Mouse (Mus musculus) hindbrain, embryonic 12.5 days (tissue): Measurements from ENCODE around the gene Olfr1137. TPM values are rescaled to one million over a fixed set of nuclear protein-coding genes. Genes with fewer than 3 reads are reported as not detected.

Experiments used
- ATAC-seq: fragments of 200-750 bp; cut with Nextera tagmentation; 2 replicates; pipeline ENCODE4 v1.8.0; 2017; ENCODE audit warnings: moderate TSS enrichment; ENCODE audit not compliant: low FRiP score
- H3K27ac ChIP-seq: fragments of 300-500 bp; sonication (generic); 2 replicates; pipeline ENCODE4 v1.5.1; 2016; ENCODE audit warnings: mild to moderate bottlenecking
- H3K27me3 ChIP-seq: fragments of 300-500 bp; sonication (generic); 2 replicates; pipeline ENCODE4 v1.6.1; 2016; ENCODE audit warnings: mild to moderate bottlenecking
- H3K36me3 ChIP-seq: fragments of 300-500 bp; sonication (generic); 2 replicates; pipeline ENCODE4 v1.6.1; 2016; ENCODE audit warnings: mild to moderate bottlenecking
- H3K4me1 ChIP-seq: fragments of 300-500 bp; sonication (generic); 2 replicates; pipeline ENCODE4 v1.6.1; 2016
- H3K4me2 ChIP-seq: fragments of 300-500 bp; sonication (generic); replicated peaks from 2 replicates; pipeline ENCODE4 v1.6.1; 2016; ENCODE audit warnings: mild to moderate bottlenecking
- H3K4me3 ChIP-seq: fragments of 300-500 bp; sonication (generic); 2 replicates; pipeline ENCODE4 v1.5.1; 2016; ENCODE audit warnings: mild to moderate bottlenecking
- H3K9ac ChIP-seq: fragments of 300-500 bp; sonication (generic); 2 replicates; pipeline ENCODE4 v1.6.1; 2016; ENCODE audit warnings: mild to moderate bottlenecking, moderate library complexity
- H3K9me3 ChIP-seq: fragments of 300-500 bp; sonication (generic); replicated peaks from 2 replicates; pipeline ENCODE4 v1.6.1; 2016; ENCODE audit warnings: mild to moderate bottlenecking
- WGBS: fragments of 180-500 bp; shearing (Covaris S2); methylation state at CpG from one replicate; pipeline ENCODE4 v1.1.7; 2016; 5-methylcytosine and 5-hydroxymethylcytosine counted together
- polyA plus RNA-seq: library from polyadenylated mRNA; unstranded; fragments of >200 nt; fragmentation: Nextera tagmentation; extraction: Ambion mirVana; gene quantifications from 2 replicates; pipeline ENCODE4 v1.2.1, GENCODE M21; 2016

Gene Olfr1137
- polyA plus RNA-seq: not detected in 2 replicates

DNA sequence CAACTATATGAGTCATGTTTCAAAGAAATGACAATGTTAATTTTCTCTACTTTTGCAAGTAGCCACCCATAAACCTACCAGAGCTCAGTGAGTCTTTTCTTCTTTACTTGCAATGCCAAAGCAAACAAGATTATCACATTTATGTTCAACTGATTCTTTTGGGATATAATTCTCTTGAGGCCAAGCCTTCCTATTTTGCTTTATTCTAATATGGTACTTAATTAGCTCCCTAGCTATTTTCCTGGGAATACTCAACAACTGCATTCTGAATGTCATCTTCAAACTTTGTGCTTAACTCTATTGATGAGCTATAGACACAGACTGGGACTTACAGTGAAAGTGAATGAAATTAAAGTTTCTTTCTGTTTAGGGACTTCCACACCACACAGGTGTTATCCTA, at the start of gene Olfr1137:
Gene Olfr1137, minus strand, starts transcription at position 101 of the 400 bp plus-strand sequence.
- H3K27ac ChIP-seq: no peak within 1 kb of the TSS
- no peaks in the 10 kb centered on the region for H3K9me3 ChIP-seq
- no peak for ATAC-seq
- H3K4me1 ChIP-seq: no peaks in the 10 kb centered on the region
- no peaks in the 10 kb centered on the region for H3K36me3 ChIP-seq
- H3K9ac ChIP-seq: no peak within 1 kb of the TSS
- no peak within 1 kb of the TSS for H3K4me3 ChIP-seq
- H3K4me2 ChIP-seq: no peak within 1 kb of the TSS
- H3K27me3 ChIP-seq: no peaks in the 10 kb centered on the region

DNA sequence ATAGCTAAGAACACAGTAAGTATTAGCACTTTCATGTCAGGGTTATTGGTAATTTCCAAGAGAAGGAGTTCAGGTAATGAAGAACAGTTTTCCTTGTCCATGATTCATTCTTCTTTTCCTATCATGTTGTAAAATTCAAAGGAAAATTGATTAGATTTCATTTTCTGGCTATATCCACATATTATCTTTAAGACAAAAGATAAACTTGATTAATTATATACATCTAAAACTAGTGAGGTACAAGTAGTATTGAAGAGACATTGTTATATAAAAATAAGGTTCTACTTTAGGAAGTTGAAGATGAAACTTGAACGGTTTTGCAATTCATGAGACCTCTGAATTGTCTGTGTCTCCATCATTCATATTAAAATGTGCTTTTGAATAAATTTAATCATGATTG, 40.9 kb upstream of the Olfr1137 start, which contains the start of gene Olfr1141:
Gene Olfr1141, minus strand, starts transcription at position 101 of the 400 bp plus-strand sequence.
- Histone ChIP-seq H3K9ac (no peak within 1 kb of the TSS), H3K4me3 (no peak within 1 kb of the TSS), H3K36me3 (no peaks in the 10 kb centered on the region), H3K4me1 (no peaks in the 10 kb centered on the region), H3K27ac (no peak within 1 kb of the TSS), H3K27me3 (no peaks in the 10 kb centered on the region), H3K9me3 (no peaks in the 10 kb centered on the region), H3K4me2 (no peak within 1 kb of the TSS)
- no peak for ATAC-seq
- WGBS: 81% methylated on average over 1 of the region's 1 CpGs

DNA sequence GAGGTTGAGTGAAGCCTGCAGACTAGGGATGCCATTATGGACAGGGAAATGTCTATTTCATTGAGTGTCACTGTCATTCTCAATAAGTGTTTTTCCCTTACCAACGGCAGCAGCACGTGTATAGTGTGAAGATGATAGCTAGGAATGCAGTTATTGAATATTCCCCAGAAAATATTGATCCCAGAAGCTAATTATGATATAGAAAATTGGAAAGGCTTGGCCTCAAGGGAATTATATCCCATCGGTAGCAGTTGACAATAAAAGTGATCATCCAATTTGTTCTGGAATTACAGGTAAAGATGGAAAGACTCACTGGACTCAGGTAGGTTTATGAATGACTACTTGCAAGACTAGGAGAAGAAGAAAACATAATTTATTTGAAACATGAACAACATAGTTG, 30.5 kb upstream of the Olfr1137 start, which contains the start of gene Olfr1140:
Gene Olfr1140, plus strand, starts transcription at position 301 of the 400 bp plus-strand sequence.
- Histone ChIP-seq H3K4me1 (no peaks in the 10 kb centered on the region), H3K4me2 (no peak within 1 kb of the TSS), H3K27me3 (no peaks in the 10 kb centered on the region), H3K27ac (no peak within 1 kb of the TSS), H3K36me3 (no peaks in the 10 kb centered on the region), H3K4me3 (no peak within 1 kb of the TSS), H3K9ac (no peak within 1 kb of the TSS), H3K9me3 (no peaks in the 10 kb centered on the region)
- 83% methylated on average over 3 of the region's 3 CpGs for WGBS
- ATAC-seq: no peak

DNA sequence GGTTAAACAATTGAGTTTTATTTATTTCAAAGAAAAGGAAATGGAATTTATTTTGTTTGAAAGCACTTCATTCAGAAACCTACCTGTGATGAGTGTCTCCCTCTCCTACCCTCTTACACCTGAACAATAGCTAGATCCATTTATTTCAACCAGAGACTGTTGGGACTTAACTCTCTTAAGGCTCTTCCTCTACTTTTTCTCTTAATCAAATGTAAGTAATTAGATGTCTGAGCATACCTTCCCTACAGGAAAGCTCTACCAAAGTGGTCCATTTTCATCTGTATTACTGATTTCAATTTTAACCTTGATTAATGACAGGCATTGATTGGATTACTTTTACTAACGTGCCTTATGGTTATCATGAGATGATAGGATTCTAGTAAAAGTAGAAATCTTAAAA, 26.9 kb upstream of the Olfr1137 start, which contains the start of gene Olfr1138:
Gene Olfr1138, minus strand, starts transcription at position 101 of the 400 bp plus-strand sequence.
- H3K4me1 ChIP-seq: no peaks in the 10 kb centered on the region
- no peak within 1 kb of the TSS for H3K27ac ChIP-seq
- H3K4me3 ChIP-seq: no peak within 1 kb of the TSS
- ATAC-seq: no peak
- H3K9ac ChIP-seq: no peak within 1 kb of the TSS
- 73% methylated on average over 1 of the region's 1 CpGs for WGBS
- no peak within 1 kb of the TSS for H3K4me2 ChIP-seq
- no peaks in the 10 kb centered on the region for H3K9me3 ChIP-seq
- no peaks in the 10 kb centered on the region for H3K27me3 ChIP-seq
- no peaks in the 10 kb centered on the region for H3K36me3 ChIP-seq

DNA sequence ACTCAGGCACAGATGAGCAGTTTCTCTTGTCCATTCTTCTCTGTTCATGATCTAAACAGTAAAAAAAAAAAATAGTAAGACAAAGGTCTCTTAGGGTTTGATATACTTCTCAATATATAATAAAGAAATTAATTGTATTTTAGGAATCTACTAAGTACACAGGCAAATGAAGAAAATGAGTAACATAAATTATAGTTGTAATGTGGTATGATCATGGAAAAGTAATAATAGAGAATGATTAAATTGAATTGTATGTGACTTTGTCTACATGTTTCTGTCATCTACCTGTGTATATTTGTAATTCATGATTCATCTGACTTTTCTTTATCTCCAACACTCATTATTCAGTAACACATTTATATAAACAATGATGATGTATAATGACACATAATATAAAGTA, 19.1 kb downstream of the Olfr1137 start, which contains the start of gene Olfr1136:
Gene Olfr1136, minus strand, starts transcription at position 101 of the 400 bp plus-strand sequence.
- Histone ChIP-seq H3K27ac (no peak within 1 kb of the TSS), H3K36me3 (no peaks in the 10 kb centered on the region), H3K27me3 (no peaks in the 10 kb centered on the region), H3K9ac (no peak within 1 kb of the TSS), H3K4me2 (no peak within 1 kb of the TSS), H3K9me3 (no peaks in the 10 kb centered on the region), H3K4me1 (no peaks in the 10 kb centered on the region), H3K4me3 (no peak within 1 kb of the TSS)
- ATAC-seq: no peak

DNA sequence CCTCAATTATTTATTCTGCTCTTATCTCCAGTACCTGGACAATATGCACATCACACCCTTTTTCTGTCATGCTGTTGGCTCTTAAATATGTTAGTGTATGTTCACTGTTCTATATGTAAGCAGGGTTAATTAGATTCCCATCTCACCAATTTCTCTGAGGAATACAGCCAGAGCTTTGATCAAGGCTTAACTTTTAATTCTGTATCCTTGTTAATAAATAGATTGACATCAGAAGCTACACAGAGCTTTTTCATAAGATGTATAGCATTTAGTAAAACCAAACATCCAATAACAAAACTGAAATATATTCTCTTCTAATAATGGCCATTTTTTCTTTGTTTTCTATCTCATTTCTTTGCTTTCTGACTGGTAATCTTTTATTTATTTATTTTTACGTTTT, 39.4 kb downstream of the Olfr1137 start, which contains the start of gene Olfr1135:
Gene Olfr1135, minus strand, starts transcription at position 101 of the 400 bp plus-strand sequence.
- no peaks in the 10 kb centered on the region for H3K9me3 ChIP-seq
- 24% methylated on average over 1 of the region's 1 CpGs for WGBS
- no peak within 1 kb of the TSS for H3K4me2 ChIP-seq
- no peak within 1 kb of the TSS for H3K4me3 ChIP-seq
- H3K27ac ChIP-seq: no peak within 1 kb of the TSS
- no peaks in the 10 kb centered on the region for H3K4me1 ChIP-seq
- no peaks in the 10 kb centered on the region for H3K27me3 ChIP-seq
- H3K9ac ChIP-seq: no peak within 1 kb of the TSS
- ATAC-seq: no peak
- H3K36me3 ChIP-seq: no peaks in the 10 kb centered on the region

Other genes with a start within 250 kb of the Olfr1137 start
- gene Pramel7, start 216.1 kb downstream of the Olfr1137 start, polyA plus RNA-seq: not detected in 2 replicates
- gene Pramel6, start 206.6 kb downstream of the Olfr1137 start, polyA plus RNA-seq: not detected in 2 replicates
- not detected in 2 replicates for gene Olfr153, start 181.4 kb downstream of the Olfr1137 start, polyA plus RNA-seq
- not detected in 2 replicates for gene Olfr1128, start 167.6 kb downstream of the Olfr1137 start, polyA plus RNA-seq
- not detected in 2 replicates for gene Olfr1129, start 139.3 kb downstream of the Olfr1137 start, polyA plus RNA-seq
- not detected in 2 replicates for gene Olfr1130, start 107.0 kb downstream of the Olfr1137 start, polyA plus RNA-seq
- gene Olfr1131, start 86.1 kb downstream of the Olfr1137 start, polyA plus RNA-seq: not detected in 2 replicates
- gene Olfr1132, start 75.6 kb downstream of the Olfr1137 start, polyA plus RNA-seq: not detected in 2 replicates
- not detected in 2 replicates for gene Olfr1133, start 65.8 kb downstream of the Olfr1137 start, polyA plus RNA-seq
- gene Olfr1134, start 54.7 kb downstream of the Olfr1137 start, polyA plus RNA-seq: not detected in 2 replicates
- gene Olfr1135, start 39.5 kb downstream of the Olfr1137 start, polyA plus RNA-seq: not detected in 2 replicates
- gene Olfr1136, start 19.2 kb downstream of the Olfr1137 start, polyA plus RNA-seq: not detected in 2 replicates
- gene Olfr1138, start 26.8 kb upstream of the Olfr1137 start, polyA plus RNA-seq: not detected in 2 replicates
- gene Olfr1140, start 30.6 kb upstream of the Olfr1137 start, polyA plus RNA-seq: not detected in 2 replicates
- not detected in 2 replicates for gene Olfr1141, start 40.8 kb upstream of the Olfr1137 start, polyA plus RNA-seq
- gene Olfr152, start 66.3 kb upstream of the Olfr1137 start, polyA plus RNA-seq: not detected in 2 replicates
- not detected in 2 replicates for gene Olfr1143, start 87.4 kb upstream of the Olfr1137 start, polyA plus RNA-seq
- not detected in 2 replicates for gene Olfr1145, start 96.6 kb upstream of the Olfr1137 start, polyA plus RNA-seq
- not detected in 2 replicates for gene Olfr1148, start 117.4 kb upstream of the Olfr1137 start, polyA plus RNA-seq
- gene Olfr1150-ps1, start 130.8 kb upstream of the Olfr1137 start, polyA plus RNA-seq: not detected in 2 replicates
- gene Olfr1151, start 142.7 kb upstream of the Olfr1137 start, polyA plus RNA-seq: not detected in 2 replicates
- gene Olfr1152, start 153.3 kb upstream of the Olfr1137 start, polyA plus RNA-seq: not detected in 2 replicates
- gene Olfr1153, start 181.8 kb upstream of the Olfr1137 start, polyA plus RNA-seq: not detected in 2 replicates
- gene Olfr1154, start 192.0 kb upstream of the Olfr1137 start, polyA plus RNA-seq: not detected in 2 replicates
- not detected in 2 replicates for gene Olfr1155, start 232.0 kb upstream of the Olfr1137 start, polyA plus RNA-seq
- gene Olfr1156, start 239.9 kb upstream of the Olfr1137 start, polyA plus RNA-seq: not detected in 2 replicates